Mouse (Mus musculus): ENCODE results near the gene Hhipl2. TPM values are rescaled to one million over a fixed set of nuclear protein-coding genes. Genes with fewer than 3 reads are reported as not detected.
A peak's percentile ranks its signal among the peaks of the same experiment; 100 is the strongest.
"Not testable (repeated sequence)": the region's sequence is repeated elsewhere in the genome, so short reads cannot be mapped to it uniquely, and the experiment has no call there.

The Hhipl2 gene
- 0.11 TPM in 1 of 2 replicates, not detected in the other for polyA plus RNA-seq (2014; fragmentation: Nextera tagmentation; extraction: Ambion mirVana)

DNA sequence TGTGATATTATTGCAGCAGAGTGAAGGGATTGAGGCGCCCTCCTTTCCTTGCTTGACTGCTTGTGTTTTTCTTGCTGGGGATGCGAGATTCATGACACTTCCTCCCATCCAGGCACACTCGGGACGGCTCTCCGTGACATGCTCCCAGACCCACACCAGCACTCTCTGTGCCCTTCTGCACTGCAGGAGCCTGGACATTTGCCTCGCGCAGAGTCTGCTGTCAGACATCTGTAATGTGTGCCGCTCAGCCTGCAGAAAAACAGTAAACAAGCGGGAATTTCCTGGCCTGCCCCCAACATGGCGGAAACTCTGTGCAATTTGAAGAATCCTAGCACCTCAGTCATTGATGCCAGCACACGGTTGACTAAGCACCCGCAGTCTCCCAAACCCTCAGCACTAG lies at the start of gene Hhipl2:
TSS of gene Hhipl2 (plus strand) at position 343 of the 400 bp plus-strand sequence.
- H3K4me3 ChIP-seq (ENCODE audit: control insufficient read depth in 1 of 2, insufficient read depth in 1 of 2, low read depth in 1 of 2, low read length in 2 of 2), result no peak within 1 kb of the TSS
- no peaks in the 10 kb centered on the region for H3K36me3 ChIP-seq (ENCODE audit: control insufficient read depth, insufficient read depth, low read length)
- 64% methylated on average over 12 of the region's 12 CpGs for WGBS
- ATAC-seq (ENCODE audit: insufficient number of reproducible peaks, insufficient read depth, low FRiP score, low read depth), result no peak
- no peaks in the 10 kb centered on the region for H3K9me3 ChIP-seq (ENCODE audit: control insufficient read depth, low read length)
- no peaks in the 10 kb centered on the region for H3K4me1 ChIP-seq (ENCODE audit: control insufficient read depth in 2 of 2, insufficient read depth in 2 of 2, low read length in 2 of 2)
- no peaks in the 10 kb centered on the region for H3K27me3 ChIP-seq (ENCODE audit: control insufficient read depth, insufficient read depth, low read length)
- no peak within 1 kb of the TSS for H3K4me2 ChIP-seq (ENCODE audit: low read length)
- no peak within 1 kb of the TSS for H3K9ac ChIP-seq (ENCODE audit: low read length)
- H3K27ac ChIP-seq (replicated peaks in 1 of 2; ENCODE audit: control insufficient read depth in 1 of 2, insufficient read depth in 1 of 2, low read depth in 2 of 2, low read length in 2 of 2), result no peak within 1 kb of the TSS

DNA sequence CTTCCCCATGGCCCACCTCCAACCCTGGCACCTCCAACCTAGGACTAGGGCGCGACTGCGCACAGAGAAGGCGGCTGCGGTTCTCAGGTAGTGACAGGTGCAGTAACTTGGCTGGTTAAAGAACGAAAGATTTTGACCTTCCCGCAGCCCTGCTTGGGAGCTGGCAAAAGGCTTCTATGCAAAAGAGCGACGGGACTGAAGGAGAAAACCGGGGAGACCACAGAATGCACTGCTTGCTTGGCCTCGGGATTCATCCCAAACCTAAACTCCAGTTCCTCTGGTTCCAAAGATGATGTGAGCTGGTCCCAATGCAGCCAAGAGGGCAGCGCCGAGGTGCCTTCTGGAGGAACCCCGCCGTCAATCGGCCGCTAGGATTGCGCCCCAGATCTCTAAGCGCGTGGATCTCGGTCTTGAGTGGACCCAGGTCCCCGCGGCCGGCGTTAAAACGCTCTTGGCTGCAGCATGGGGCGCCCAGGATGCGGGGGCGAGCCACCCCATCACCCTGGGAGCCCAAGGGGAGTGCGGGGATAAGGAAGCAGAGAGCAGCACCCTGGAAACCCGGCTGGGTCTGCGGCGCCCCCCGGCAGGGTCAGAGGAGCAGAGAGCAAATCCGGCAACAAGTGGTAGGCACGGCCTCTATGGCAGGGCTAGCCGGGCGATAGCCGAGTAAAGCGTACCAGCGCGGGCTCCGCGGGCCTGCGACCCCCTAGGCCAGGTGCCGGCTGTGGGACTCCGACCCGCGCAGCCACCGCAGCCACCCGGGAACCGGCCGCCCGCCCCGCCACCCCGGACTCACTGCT lies 49.2 kb upstream of the Hhipl2 start:
- 2% methylated on average over 55 of the region's 56 CpGs for WGBS
- Histone ChIP-seq H3K4me2 (ENCODE audit: low read length) (peak overlapping the region; percentile 95), H3K9me3 (ENCODE audit: control insufficient read depth, low read length) (no peaks in the 10 kb centered on the region), H3K36me3 (ENCODE audit: control insufficient read depth, insufficient read depth, low read length) (peaks cover 22% of the 10 kb centered on the region), H3K4me1 (ENCODE audit: control insufficient read depth in 2 of 2, insufficient read depth in 2 of 2, low read length in 2 of 2) (peaks cover 6 to 7% of the 10 kb centered on the region in 2 experiments; a peak in 3 of 4 replicates), H3K4me3 (ENCODE audit: control insufficient read depth in 1 of 2, insufficient read depth in 1 of 2, low read depth in 1 of 2, low read length in 2 of 2) (peak overlapping the region; percentile 88 to 95), H3K27me3 (ENCODE audit: control insufficient read depth, insufficient read depth, low read length) (no peaks in the 10 kb centered on the region), H3K27ac (replicated peaks in 1 of 2; ENCODE audit: control insufficient read depth in 1 of 2, insufficient read depth in 1 of 2, low read depth in 2 of 2, low read length in 2 of 2) (peak overlapping the region; percentile 36 to 61; a peak in 3 of 4 replicates), H3K9ac (ENCODE audit: low read length) (peak overlapping the region; percentile 88)
- peak; percentile 60; the same call in 1 of the 2 replicates for ATAC-seq (ENCODE audit: insufficient number of reproducible peaks, insufficient read depth, low FRiP score, low read depth)

DNA sequence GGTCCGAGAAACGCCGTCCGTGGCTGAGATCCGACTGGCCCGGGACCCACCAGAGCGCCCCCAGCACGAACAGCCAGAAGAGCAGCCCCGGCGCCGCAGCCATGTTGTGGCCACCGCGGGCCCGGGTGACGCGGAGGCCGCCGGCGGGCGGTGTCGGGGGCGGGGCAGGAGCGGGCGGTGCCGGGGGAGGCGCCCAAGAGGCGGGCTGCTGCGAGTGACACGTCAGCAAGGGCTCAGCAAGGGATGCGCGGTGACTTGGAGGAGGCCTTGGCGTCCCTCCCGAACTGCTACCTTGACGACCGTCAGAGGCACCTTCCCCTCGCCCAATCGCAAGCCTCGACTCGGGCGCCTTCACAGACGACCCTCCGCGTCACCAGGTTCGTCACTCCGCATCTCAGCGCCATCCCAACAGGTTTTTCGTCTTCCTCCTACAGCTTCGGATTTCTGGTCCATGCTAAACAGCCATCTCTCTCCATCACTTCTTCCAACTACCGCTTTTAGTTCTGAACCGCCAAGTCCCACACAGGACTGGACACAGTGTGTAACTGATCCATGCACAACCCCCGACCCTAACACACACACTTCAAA lies 48.5 kb upstream of the Hhipl2 start, which contains the start of gene Mia3:
TSS of gene Mia3 (minus strand) at position 127 of the 588 bp plus-strand sequence.
- ATAC-seq (ENCODE audit: insufficient number of reproducible peaks, insufficient read depth, low FRiP score, low read depth), result peak; percentile 97
- Histone ChIP-seq H3K27me3 (ENCODE audit: control insufficient read depth, insufficient read depth, low read length) (no peaks in the 10 kb centered on the region), H3K27ac (replicated peaks in 1 of 2; ENCODE audit: control insufficient read depth in 1 of 2, insufficient read depth in 1 of 2, low read depth in 2 of 2, low read length in 2 of 2) (peak within 1 kb of the TSS; percentile 42 to 61), H3K9me3 (ENCODE audit: control insufficient read depth, low read length) (peaks cover under 1% of the 10 kb centered on the region; the same call in 1 of the 2 replicates), H3K9ac (ENCODE audit: low read length) (peak within 1 kb of the TSS; percentile 88), H3K4me2 (ENCODE audit: low read length) (peak within 1 kb of the TSS; percentile 95), H3K36me3 (ENCODE audit: control insufficient read depth, insufficient read depth, low read length) (peaks cover 15% of the 10 kb centered on the region), H3K4me3 (ENCODE audit: control insufficient read depth in 1 of 2, insufficient read depth in 1 of 2, low read depth in 1 of 2, low read length in 2 of 2) (peak within 1 kb of the TSS; percentile 88 to 95), H3K4me1 (ENCODE audit: control insufficient read depth in 2 of 2, insufficient read depth in 2 of 2, low read length in 2 of 2) (peaks cover 6 to 7% of the 10 kb centered on the region in 2 experiments; a peak in 3 of 4 replicates)
- WGBS, result 1% methylated on average over 50 of the region's 51 CpGs

DNA sequence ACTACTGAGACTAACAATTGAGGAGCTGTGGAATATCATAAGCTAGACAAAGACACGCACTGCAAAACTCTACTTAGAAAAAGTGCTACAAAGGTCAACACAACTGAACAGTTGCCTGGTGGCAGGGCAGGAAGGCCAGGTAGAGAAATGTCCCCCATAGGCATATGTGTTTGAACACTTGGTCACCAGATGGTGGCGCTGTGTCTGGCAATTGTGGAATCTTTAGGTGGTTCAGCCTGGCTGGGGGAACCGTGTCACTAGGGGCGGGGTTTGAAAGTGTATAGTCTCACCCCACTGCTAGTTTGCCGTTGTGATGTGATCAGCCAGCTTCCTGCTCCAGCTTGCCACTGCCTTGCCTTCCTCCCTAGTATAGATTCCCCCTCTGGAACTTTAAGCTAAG lies 43.3 kb upstream of the Hhipl2 start:
- H3K36me3 ChIP-seq (ENCODE audit: control insufficient read depth, insufficient read depth, low read length), result no peaks in the 10 kb centered on the region
- H3K4me1 ChIP-seq (ENCODE audit: control insufficient read depth in 2 of 2, insufficient read depth in 2 of 2, low read length in 2 of 2), result no peaks in the 10 kb centered on the region; a peak in 1 of 4 replicates
- H3K4me2 ChIP-seq (ENCODE audit: low read length), result no peak overlapping the region
- peaks cover 4% of the 10 kb centered on the region; the same call in 1 of the 2 replicates for H3K9me3 ChIP-seq (ENCODE audit: control insufficient read depth, low read length)
- no peak overlapping the region for H3K4me3 ChIP-seq (ENCODE audit: control insufficient read depth in 1 of 2, insufficient read depth in 1 of 2, low read depth in 1 of 2, low read length in 2 of 2)
- no peaks in the 10 kb centered on the region for H3K27me3 ChIP-seq (ENCODE audit: control insufficient read depth, insufficient read depth, low read length)
- WGBS, result 72% methylated on average over 5 of the region's 5 CpGs
- no peak overlapping the region for H3K27ac ChIP-seq (replicated peaks in 1 of 2; ENCODE audit: control insufficient read depth in 1 of 2, insufficient read depth in 1 of 2, low read depth in 2 of 2, low read length in 2 of 2)
- no peak for ATAC-seq (ENCODE audit: insufficient number of reproducible peaks, insufficient read depth, low FRiP score, low read depth)
- H3K9ac ChIP-seq (ENCODE audit: low read length), result no peak overlapping the region

DNA sequence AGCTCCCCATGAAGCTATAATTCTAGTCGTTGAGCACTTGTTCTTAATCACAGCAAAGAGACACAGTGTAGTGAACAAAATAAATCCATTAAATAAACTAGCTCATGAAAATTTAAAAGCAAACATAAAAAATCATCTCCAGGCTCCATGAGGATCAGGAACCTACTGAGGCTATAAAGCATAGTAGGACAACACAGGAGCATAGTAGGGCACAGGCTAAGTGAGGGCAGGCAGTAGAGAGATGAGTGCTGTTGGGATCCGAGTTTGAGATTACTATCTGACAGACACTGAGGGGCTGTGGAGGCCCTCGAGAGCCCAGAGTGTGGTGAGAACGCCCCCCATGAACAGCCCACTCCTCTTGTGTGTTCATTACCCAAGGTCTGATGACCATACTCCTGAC lies 41.0 kb upstream of the Hhipl2 start:
- 66% methylated on average over 4 of the region's 4 CpGs for WGBS
- no peak overlapping the region for H3K9ac ChIP-seq (ENCODE audit: low read length)
- H3K9me3 ChIP-seq (ENCODE audit: control insufficient read depth, low read length), result peaks cover 4% of the 10 kb centered on the region; the same call in 1 of the 2 replicates
- no peaks in the 10 kb centered on the region for H3K36me3 ChIP-seq (ENCODE audit: control insufficient read depth, insufficient read depth, low read length)
- no peaks in the 10 kb centered on the region for H3K4me1 ChIP-seq (ENCODE audit: control insufficient read depth in 2 of 2, insufficient read depth in 2 of 2, low read length in 2 of 2)
- H3K4me3 ChIP-seq (ENCODE audit: control insufficient read depth in 1 of 2, insufficient read depth in 1 of 2, low read depth in 1 of 2, low read length in 2 of 2), result no peak overlapping the region
- ATAC-seq (ENCODE audit: insufficient number of reproducible peaks, insufficient read depth, low FRiP score, low read depth), result no peak
- no peak overlapping the region for H3K27ac ChIP-seq (replicated peaks in 1 of 2; ENCODE audit: control insufficient read depth in 1 of 2, insufficient read depth in 1 of 2, low read depth in 2 of 2, low read length in 2 of 2)
- H3K27me3 ChIP-seq (ENCODE audit: control insufficient read depth, insufficient read depth, low read length), result no peaks in the 10 kb centered on the region
- no peak overlapping the region for H3K4me2 ChIP-seq (ENCODE audit: low read length)

DNA sequence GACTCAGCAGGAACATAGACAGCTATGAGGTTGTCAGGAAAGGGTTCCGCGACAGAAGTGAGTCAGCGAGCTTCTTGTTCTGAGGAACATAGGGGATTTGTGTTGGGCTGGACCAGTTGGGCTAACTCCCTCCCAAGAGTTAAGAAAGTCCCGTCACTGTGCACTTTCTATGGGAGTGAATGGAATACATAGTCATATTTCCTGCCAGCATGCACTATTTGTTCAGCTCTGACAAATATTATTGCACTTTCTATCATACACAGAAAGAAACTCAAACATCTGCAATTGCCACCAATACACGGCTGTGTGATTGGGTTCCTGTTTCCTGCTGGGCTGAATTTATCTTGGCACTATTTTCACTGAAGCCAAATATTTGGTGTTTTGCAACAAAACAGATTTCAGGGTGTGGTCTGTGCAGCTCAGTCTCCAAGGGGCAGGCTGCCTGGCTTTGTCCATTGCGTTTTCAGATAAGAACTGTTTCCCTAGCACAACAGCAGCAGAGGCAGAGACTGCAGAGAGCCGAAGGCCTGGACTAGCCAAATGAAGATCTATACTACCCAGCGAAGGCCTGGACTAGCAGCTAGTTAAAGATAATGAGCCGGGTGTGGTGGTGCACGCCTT lies 39.6 kb upstream of the Hhipl2 start:
- 0 out of 2 replicates have a peak, but pooled peaks have one; percentile 43 for ATAC-seq (ENCODE audit: insufficient number of reproducible peaks, insufficient read depth, low FRiP score, low read depth)
- H3K36me3 ChIP-seq (ENCODE audit: control insufficient read depth, insufficient read depth, low read length), result no peaks in the 10 kb centered on the region
- no peak overlapping the region for H3K9ac ChIP-seq (ENCODE audit: low read length)
- H3K9me3 ChIP-seq (ENCODE audit: control insufficient read depth, low read length), result peaks cover 6% of the 10 kb centered on the region
- H3K27me3 ChIP-seq (ENCODE audit: control insufficient read depth, insufficient read depth, low read length), result 0 out of 2 replicates have a peak, but pooled peaks cover 1% of the 10 kb centered on the region
- H3K4me3 ChIP-seq (ENCODE audit: control insufficient read depth in 1 of 2, insufficient read depth in 1 of 2, low read depth in 1 of 2, low read length in 2 of 2), result no peak overlapping the region
- peak overlapping the region in 1 of 2 experiments; percentile 57; a peak in 3 of 4 replicates for H3K27ac ChIP-seq (replicated peaks in 1 of 2; ENCODE audit: control insufficient read depth in 1 of 2, insufficient read depth in 1 of 2, low read depth in 2 of 2, low read length in 2 of 2)
- 56% methylated on average over 10 of the region's 10 CpGs for WGBS
- no peaks in the 10 kb centered on the region for H3K4me1 ChIP-seq (ENCODE audit: control insufficient read depth in 2 of 2, insufficient read depth in 2 of 2, low read length in 2 of 2)
- no peak overlapping the region for H3K4me2 ChIP-seq (ENCODE audit: low read length)

DNA sequence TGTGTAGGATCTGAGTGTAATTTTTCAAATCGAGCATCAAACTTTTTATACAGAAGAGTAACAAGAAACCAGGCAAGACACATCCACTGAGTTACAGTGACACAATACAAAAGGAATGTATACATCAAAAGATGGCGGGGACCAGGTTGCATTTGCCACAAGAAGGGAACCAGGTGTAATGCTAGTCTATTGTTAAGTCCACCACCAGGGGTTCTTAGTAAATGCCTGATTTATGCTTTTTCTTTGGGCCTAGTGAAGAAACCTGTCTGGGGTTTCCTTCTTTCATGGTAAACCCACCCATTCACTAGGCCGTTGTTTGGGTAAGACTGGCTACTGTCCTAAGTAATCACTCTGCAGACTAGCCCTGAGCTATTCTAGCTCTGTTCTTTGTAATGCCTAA lies 38.6 kb upstream of the Hhipl2 start:
- not testable (repeated sequence) for H3K27ac ChIP-seq (replicated peaks in 1 of 2; ENCODE audit: control insufficient read depth in 1 of 2, insufficient read depth in 1 of 2, low read depth in 2 of 2, low read length in 2 of 2); ATAC-seq (ENCODE audit: insufficient number of reproducible peaks, insufficient read depth, low FRiP score, low read depth); H3K4me2 ChIP-seq (ENCODE audit: low read length); H3K4me3 ChIP-seq (ENCODE audit: control insufficient read depth in 1 of 2, insufficient read depth in 1 of 2, low read depth in 1 of 2, low read length in 2 of 2); H3K4me1 ChIP-seq (ENCODE audit: control insufficient read depth in 2 of 2, insufficient read depth in 2 of 2, low read length in 2 of 2); H3K27me3 ChIP-seq (ENCODE audit: control insufficient read depth, insufficient read depth, low read length); H3K36me3 ChIP-seq (ENCODE audit: control insufficient read depth, insufficient read depth, low read length); H3K9me3 ChIP-seq (ENCODE audit: control insufficient read depth, low read length); H3K9ac ChIP-seq (ENCODE audit: low read length)
- 84% methylated on average over 3 of the region's 3 CpGs for WGBS
